Mouse (Mus musculus) cerebellum, adult 8-10 months (tissue): ENCODE results near the gene Gm3106.
"Not testable (repeated sequence)": the region's sequence is repeated elsewhere in the genome, so short reads cannot be mapped to it uniquely, and the experiment has no call there.

Experiments used
- DNase-seq: peaks from one replicate; pipeline ENCODE4 v3.0.0; 2022

Gm3106 gene

DNA sequence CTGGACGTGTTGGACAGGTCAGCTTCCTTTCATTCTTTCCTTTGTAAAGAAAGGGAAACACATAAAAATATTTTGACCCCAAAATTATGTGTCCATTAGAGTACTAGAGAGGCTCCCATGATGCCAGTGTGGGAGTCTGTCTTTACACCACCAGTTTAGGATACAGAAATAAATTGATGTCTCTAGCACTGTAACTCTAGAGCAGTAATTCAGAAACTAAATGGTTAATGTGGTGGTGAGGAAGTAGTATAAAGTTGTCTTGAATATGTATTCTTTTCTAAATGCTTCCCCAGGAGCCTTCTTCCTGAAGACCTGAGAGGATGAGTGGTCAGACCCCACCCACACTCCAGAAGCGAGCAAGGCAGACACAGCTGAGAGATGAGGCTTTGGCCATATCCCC is at the start of gene Gm3106:
TSS of gene Gm3106 (plus strand) at position 301 of the 400 bp plus-strand sequence.
- DNase-seq = not testable (repeated sequence)
